Mouse (Mus musculus): ENCODE results near the gene Pced1a.

The Pced1a gene

DNA sequence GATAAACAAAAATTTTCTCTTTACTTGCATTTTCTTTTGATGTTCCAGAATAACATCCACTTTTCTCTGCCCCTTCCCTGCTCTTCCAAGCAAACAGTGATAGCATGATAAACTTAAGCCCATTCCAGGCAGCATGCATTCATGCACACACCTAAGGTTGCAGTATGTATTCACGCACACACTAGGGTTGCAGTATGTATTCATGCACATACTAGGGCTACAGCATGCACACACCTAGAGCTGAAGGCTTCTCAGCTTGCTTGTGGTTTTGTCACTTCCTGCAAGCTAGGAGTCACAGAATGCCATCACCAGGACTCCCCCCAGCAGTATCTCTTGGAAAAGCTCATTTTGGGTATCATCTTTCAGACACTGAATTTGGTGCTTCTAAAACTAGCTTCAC is 12.3 kb upstream of the Pced1a start:
- DNase-seq (ENCODE audit: low spot score), result no peak

DNA sequence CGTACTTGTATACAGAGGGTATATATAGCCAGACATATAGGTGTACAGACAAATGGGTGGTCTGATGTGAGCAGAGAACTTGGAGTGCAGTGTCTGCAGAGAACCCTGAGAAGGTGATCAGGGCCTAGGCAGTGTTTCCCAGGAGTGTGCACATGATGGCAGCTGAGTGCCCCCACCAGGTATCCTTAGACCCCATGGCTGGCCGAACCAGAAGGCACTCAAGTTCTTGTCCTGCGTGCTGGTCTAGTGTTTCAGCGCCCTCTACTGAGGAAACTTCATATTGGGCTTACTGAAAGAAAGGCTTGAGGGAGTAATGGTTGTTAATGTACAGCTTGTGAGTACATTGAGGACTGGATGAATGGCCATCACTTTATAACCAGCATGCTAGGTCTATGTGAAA is 8.7 kb upstream of the Pced1a start:
- peak; percentile 79 for DNase-seq (ENCODE audit: low spot score)

DNA sequence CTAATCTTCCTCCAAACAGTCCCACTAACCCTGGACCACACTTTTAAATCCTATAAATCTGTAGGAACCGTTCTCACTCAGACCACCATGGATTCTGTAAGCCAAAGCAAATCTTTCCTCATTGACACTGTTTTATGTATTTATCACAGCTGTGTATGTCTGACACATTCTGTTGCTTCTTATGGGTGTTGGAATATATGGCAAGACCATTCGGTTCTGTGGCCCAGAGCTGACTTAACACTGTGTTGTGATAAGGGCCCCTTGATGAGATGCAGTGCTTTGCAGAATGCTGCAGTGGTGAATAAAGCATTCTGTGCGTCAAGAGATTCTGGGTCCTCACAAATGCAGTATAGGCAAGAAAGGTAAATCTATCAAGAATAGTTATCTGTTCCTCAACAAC is 7.7 kb upstream of the Pced1a start:
- DNase-seq (ENCODE audit: low spot score), result no peak

DNA sequence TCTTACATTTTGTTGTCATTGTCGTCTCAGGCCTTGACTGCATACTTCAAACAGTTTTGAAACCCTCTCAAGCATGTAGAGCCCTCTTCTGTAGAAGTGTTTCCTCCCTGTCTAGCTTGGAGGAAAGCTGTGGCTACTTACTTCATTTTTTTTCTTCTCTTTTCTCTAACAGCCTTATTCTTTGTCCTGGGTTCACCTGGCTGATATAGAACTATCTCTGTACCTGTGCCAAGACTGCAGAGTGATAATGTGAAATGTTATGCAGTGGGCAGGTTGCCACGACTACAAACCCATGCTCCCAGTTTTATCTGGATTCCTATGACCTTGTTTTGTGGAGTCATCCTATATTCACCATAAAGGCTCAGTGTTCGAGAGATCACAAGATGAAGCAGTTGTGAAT is 6.0 kb upstream of the Pced1a start:
- DNase-seq (ENCODE audit: low spot score), result no peak

DNA sequence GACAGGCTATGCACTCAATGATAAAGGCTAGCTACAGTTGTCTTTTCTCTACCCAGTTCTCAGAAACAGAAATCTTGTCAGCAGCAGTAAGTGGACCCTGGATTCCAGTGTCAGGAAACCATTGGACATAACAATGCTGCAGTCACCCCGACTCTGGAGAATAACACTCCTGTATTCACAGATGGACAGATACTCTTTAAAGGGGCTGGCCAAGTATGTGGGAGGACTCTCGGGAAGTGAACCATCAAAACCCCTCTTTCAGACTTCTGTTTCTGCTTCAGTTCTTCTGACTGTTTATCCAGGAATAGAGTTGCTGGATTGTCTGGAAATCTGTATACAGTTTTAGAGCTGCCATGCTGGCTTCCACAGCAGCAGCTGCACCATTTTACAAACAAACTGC is 5.3 kb upstream of the Pced1a start:
- no peak for DNase-seq (ENCODE audit: low spot score)

DNA sequence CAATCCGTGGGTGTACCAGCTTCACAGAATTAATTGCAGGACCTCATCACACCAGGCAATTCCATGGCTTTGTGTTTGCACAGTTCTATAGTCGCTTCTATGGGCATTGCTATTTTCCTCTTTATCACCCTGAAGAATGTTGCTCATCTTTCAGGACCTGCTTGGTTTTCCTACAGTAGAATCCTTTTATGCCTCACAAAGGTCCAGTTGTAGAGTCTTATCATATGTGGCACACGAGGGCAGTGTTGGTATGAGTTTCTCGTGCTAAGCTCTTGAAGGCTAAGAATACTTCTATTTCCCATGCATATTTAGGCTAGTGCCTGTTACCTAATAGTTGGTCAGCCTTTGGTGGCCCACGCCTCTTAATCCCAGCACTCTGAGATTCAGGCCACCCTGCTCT is 611 bp upstream of the Pced1a start:
- no peak for DNase-seq (ENCODE audit: low spot score)

DNA sequence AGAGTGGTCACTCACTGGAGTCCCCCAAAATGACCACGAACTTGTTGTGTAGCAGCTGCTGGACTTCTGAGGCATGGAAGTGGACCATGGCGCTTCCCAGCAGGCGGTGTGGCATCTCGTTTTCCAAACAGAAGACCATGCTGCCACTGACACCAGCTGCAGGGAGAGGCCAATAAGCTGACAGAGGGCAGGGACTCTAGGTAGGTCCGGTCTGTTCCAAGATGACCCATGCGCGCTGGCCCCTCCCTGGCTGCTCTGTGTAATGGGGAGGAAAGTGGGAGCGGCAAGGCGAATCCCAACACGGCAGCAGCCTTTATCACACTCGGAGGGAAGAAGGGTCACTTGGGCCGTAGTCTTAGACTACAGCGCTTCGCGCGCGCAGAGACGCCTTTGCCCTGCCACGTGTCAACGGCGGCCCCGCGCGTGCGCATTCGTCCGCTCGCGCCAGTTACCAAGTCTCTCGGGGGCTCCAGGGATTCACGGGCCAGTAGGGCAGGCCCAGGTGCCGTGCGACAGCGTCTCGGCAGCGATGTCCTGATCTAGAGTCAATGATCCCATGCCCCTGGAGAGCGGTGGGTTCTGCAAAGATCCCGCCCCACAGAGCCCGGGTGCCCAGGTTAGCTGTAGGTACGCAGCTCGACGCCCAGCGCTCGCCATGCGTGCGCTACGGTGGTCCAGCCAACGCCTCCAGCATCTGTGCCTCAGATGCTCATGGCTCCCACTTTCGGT is 940 bp downstream of the Pced1a start:
- peak; percentile 90 for DNase-seq (ENCODE audit: low spot score)

DNA sequence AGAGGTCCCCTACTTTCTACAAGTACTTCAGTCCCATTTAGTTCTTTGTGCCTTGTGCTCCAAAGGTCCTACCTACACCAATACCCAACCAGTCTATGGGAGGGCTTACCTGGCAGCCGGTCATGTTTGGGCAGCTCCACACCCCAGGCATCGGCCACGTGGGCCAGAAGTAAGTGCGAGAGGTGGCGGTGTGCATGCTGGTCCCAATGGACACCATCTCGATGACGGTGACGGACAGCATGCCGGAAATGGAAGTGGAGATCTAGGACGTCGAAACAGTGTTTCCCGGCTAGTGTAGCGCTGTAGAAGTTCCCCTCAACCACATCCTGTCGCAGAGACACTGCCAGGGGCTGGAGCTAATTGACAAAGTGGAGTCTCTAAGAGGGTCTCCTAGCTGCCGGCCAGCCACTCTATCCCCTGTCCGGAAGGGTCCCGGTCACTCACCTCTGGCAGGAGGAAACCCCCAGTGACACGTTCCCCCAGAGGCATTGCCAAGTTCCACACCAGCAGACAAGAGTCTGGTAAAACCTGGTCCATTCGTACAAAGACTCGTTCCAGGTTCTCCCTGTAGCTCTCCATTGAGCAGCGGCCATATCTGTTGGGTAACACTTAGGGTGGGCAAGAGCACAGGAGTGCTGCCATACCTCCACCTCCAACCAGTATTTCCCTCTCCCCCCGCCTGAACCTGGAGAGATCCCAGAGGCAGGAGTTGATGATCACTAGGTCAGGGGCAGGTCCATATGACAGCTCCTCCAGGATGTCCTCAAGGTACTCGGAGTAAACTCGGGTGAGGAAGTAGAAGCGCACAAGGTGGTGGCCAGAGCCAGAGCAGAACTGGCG is 2.5 kb downstream of the Pced1a start:
- DNase-seq (ENCODE audit: low spot score), result no peak

DNA sequence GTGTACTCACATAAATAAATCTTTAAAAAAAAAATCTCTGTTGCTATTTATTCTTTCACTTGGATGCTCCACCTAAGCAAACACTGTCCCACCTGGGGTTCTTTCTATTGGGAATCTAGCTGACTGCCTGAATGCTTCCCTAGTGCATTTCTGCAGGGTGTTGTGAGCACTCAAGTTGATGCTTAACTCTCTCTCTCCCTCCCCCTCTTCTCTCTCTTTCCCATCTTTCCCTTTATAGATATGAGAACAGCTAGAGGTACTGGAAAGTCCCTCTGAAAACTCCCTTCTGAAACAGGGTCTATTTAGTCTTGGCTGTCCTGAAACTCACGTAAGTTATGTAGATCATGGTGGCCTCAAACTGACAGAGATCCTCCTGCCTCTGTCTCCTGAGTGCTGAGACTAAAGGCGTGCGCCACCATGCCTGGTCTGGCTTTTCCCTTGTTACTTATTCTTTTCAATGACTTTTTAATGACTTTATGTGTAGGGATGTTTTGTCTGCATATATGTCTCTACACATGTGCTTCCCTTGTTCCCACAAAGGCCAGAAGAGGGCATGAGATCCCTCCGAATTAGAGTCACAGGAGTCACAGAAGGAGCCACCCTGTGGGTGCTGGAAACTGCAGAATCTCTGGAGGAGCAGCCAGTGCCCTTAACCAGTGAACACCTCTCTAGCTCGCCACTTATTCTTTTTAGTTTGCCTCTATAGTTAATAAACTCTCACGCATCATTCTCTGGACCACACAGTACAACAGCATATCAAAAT is 10.2 kb downstream of the Pced1a start:
- DNase-seq (ENCODE audit: low spot score), result no peak

DNA sequence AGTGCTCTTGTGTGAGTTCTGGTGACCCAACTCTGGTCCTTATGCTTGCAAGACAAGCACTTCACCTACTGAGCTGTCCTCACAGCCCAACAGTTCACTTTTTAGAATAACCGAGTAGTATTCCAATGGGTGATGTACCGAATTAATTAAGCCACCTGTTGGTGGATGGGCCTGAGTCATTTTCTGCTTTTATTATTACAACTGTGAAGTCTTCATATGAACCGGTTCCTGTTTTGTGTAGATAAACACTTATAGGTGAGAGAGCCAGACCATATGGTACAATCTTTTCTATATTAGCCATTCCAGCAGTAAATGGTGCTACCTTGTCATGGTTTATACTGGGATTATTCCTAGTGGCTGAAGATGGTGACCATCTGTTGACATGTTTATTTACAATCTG is 11.7 kb downstream of the Pced1a start:
- DNase-seq (ENCODE audit: low spot score), result no peak

DNA sequence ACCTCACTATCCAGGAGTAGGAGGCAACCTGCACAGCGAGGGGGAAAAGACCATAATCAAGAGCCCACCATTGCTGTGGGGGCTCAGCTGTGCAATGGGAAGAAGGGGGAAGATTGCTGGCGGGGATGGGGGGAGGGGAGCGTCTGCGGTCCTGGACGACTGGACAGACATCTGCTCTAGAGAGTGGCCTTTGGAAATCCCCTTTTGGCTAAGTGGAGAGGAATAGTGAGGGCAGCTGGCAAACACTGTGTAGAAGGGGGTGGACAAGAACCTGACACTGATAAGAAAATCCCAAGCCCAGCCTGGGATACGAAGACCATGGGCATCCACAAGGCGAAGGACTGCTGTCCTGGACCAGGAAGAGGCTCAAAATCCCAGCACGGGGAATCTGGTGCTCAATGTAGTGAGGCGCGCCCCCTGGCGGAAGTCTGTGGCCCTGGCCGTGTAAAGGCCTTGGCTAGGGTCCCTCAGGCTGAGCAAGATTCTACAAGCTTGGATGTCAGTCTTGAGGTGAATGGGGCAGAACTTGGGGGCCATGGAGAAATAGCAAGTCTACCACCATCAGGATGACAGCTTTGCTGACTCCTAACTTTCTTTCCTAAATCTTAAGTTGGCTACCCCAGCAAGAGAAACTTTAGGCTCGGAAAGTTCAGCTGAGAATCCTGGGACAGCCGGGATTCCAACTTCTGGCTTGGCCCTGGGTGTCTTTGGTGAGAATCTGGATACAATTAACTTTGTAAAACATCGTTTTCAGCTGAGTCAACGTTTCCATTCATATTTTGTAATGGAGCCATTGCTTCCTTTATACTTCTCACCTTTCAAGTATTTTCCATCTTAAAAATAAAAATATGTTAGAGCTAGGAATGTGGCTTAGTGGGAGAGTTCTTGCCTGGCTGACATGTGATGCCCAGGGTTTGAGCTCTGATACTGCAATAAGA is 12.7 kb downstream of the Pced1a start:
- peak; percentile 92 for DNase-seq (ENCODE audit: low spot score)

DNA sequence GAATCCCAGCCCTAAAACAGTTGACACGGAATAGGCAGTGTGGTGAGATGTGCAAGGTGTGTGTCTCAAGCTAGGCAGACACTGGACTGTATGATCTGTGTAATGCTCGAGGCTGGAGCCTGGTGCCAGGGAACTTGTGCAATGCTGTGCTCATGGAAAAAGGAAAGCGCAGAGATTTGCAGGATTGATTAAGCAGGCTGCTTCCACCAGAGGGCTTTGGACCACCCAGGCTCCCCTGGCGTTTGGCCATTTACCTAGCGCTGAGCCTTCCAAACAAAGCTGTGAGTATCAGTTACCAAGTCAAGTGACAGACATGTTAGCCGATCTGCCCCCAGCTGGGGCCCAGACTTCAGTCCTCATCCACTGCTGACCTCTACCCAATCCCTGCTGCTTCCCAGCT is 16.3 kb downstream of the Pced1a start:
- peak; percentile 69 for DNase-seq (ENCODE audit: low spot score)

DNA sequence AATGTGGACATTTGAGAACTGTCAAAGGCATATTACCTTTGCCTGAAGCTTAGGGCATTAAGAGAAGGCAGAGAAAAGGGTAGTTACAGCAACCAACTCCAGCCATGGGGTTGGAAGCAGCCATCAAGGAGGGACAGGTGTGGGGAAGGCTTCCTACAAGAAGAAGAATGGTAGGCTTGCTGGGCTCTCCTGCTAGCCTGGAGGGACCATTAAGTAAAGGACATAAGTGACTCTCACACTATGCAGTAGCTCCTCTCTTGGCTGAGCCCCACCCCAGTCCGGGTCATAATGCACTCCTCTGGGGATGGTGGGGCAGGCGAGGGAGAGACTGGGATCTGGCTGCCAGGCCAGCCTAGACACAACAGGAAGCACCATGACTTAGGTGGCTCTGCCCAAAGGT is 18.3 kb downstream of the Pced1a start, which contains the start of gene Tmem239:
Gene Tmem239, plus strand, starts transcription at position 301 of the 400 bp plus-strand sequence.
- DNase-seq (ENCODE audit: low spot score), result no peak

DNA sequence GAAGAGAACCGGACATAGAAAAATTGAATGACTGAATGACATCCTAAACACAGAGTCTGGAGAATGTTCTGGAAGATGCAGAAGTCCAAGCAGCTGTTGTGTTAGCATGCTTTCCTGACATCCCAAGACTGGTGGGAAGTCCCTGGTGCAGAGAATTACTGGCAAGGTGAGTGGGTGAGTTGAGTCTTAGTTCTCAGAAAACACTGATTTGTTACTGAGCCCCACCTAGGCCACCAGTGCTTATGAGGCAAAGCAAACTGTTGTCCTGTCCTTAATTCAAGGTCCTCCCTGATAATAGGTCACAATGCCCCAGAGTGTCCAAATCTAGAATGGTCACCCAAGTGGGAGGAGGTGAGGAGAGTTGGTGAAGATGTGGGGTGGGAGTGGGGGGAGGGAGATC is 19.6 kb downstream of the Pced1a start, which contains the start of the genes Gm28372 and 1700020A23Rik:
Gene Gm28372, plus strand, starts transcription at position 301 of the 400 bp plus-strand sequence.
Gene 1700020A23Rik, plus strand, starts transcription at position 321 of the 400 bp plus-strand sequence.
- DNase-seq (ENCODE audit: low spot score), result no peak

DNA sequence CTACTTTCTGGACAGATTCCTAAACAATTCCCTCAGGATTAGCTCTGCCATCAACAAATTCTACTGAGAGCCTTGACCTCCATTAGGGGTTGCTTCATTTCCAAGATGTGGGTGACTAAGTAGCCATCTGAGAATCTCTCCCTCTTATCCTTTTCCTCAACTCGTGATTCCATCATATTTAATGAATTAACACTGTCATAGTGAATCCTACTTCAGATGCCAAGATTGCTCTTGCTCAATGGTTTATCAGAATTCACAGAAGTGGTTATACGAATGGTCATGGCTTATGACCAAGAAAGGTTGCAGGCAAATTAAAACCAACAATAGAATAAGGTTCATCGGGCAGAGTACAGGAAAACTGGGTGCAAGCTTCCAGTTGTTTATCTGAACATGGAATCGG is 22.6 kb downstream of the Pced1a start:
- DNase-seq (ENCODE audit: low spot score), result no peak

DNA sequence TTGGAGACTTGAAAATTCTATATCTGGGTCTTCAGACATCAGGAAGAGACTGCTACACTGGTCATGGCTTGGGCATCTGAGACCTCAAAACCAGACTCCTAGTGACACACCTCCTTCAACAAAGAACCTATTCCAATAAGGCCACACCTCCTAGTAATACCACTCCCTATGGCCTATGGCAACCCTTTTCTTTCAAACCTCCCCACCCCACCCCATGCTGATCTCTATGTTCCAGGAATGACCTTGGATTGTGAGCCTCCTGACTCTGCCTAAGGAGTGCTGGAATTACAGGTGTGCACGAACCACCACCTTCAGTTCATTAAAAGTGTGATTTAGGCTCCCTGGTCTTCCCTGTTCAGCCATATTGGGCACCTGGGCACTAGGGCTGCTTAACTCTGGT is 24.5 kb downstream of the Pced1a start:
- no peak for DNase-seq (ENCODE audit: low spot score)

DNA sequence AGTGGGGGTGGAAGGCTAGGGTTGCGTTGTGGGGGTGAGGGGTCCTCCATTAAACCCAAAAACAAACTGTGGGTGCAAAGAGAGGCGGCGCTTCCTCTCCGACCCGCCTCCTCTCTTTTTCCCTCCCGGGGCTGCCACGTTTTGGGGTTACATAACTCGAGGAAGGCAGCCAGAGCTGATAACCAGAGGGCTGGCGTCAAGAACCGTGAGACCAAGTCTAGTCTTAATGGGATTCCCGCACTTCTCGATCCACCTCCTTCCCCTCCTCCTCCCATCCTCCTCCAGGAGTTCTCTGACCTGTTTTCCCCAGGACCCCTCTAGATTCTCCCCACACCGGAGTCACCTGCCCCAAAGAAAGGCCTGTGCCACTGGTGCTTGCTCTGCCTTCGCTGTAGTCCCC is 26.4 kb downstream of the Pced1a start:
- peak; percentile 38 for DNase-seq (ENCODE audit: low spot score)

DNA sequence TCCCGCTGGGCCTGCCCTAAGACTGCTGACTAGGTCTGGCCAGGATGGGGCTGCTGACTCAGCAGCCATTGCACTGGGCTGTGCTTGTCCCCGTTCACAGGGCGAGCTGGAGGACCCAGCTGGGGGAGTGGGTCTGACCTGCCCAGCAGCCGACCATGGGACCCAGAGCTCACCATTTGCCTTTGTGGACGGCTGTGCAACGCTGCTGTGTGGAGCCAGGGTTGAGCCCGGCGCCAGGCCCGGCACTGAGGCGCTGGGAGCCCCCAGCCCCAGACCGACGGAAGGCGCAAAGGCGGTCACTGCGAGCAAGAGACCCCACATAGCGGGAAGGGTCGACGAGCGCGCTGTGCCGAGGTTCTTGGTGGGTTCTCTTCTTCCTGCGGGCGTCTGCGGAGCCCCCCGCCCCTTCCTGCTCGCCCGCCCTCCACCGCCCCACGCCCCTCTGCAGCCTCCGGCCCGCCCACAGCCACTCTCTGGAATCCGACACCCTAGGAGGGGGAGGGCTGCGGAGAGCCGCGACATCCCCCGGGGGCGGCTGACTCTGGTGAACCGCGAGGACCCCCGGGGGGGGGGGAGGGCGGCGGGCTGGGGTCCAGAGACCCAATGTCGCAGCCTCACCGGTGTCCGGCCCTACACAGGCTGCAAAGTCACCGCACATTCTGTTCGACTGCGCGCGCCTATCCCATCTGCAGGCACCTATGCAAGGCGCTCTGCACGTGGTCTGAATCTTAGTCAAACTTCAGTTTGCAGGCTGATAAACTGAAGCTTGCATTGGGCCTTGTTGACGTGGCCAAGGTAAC is 27.1 kb downstream of the Pced1a start, which contains the start of gene Cpxm1:
Gene Cpxm1, minus strand, starts transcription at position 389 of the 800 bp plus-strand sequence.
- DNase-seq (ENCODE audit: low spot score), result peak; percentile 80

DNA sequence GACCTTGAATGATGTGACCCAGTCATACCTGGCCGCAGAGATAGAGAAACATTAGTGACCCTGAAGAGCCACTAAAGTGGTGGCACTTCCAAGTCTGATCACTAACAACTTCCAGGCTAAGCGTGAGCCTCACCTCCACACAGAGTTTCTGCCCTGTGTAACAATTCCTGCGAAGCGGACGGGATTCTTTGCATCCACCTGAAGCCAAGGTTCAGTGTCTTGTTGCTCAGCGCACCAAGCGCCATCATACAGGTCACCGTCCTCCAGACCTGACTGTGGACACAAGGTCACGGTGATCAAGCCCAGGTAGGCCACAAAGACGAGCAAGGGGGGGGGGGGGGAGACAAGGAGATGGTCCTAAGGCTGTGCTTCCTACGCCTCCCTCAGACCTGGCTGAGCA is 28.8 kb downstream of the Pced1a start:
- no peak for DNase-seq (ENCODE audit: low spot score)

DNA sequence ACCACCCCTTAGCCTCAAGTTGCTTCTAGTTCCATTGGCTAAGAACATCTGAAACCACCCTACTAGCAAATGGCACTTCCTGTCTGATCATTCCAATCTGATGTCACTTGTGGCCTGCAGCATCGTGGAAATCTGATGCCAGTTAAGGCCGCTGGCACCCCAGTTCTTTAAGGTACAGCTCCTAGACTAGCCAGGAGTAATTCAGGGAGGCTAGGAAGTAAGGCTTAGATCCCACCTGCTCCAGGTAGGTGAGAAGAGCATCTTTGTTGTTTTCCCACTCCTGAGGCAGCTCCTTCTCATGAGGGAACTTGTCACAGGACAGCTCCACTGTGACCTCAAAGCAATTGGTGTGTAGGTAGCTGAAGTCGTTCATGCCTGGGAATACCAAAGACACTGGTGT is 31.7 kb downstream of the Pced1a start:
- DNase-seq (ENCODE audit: low spot score), result no peak

Measured in embryo, embryonic 10 days (tissue).